20 mouse cellular contexts compared by ENCODE assay signal in the genomic region with DNA sequence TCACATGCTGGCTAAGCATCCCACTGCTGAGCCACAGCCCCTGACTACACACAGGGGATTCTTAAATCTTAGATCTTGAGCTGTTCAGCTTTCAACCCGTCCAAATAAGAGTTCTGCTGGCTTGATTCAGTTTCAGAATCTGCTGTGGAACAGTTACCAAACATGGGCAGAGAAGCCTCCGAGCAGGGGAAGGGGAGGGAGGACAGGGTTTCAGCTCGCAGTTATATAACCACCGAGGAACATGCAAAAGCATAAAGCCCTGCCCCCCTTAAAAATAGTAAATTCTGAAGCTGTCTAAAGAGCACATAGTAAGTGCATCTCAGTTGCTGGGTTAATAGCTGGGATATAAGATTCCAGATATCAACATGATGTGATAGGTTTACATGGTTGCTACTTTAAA. TPM values are rescaled to one million over a fixed set of nuclear protein-coding genes. Genes with fewer than 3 reads are reported as not detected.
DNase-seq lines count a peak whose midpoint lies in the region; ATAC-seq and TF ChIP-seq lines count a peak whose summit lies in the region.
"Had no signal": no experiment of that assay in that cellular context is flagged by ENCODE, and none has a peak within 500 bp of the region (broad histone marks: within the 10 kb centered on the region; RNA-seq: fewer than 3 reads in every experiment).

No protein-coding gene starts in this region.

- no peak for TF ChIP-seq POLR2A in heart, adult 2 months (IDR thresholded peaks at IDR 0.05; ENCODE audit: insufficient read depth, low read depth, low read length)

- no peaks in the 10 kb centered on the region for H3K79me2 ChIP-seq in heart, adult 2 months (replicated peaks; ENCODE audit: control insufficient read depth, insufficient read depth, low read length)

- no peaks in the 10 kb centered on the region for H3K27me3 ChIP-seq in lung, embryonic 14.5 days (ENCODE audit: insufficient read depth, low read length)
- no peaks in the 10 kb centered on the region for H3K27me3 ChIP-seq in stomach, embryonic 15.5 days (replicated peaks)
- no peaks in the 10 kb centered on the region for H3K27me3 ChIP-seq in heart, adult 2 months (ENCODE audit: control insufficient read depth, insufficient read depth, low read length)
- H3K27me3 ChIP-seq: CH12.LX; liver, embryonic 13.5 days; midbrain, embryonic 15.5 days; neural tube, embryonic 12.5 days had no signal

- H3K4me2 ChIP-seq in lung, embryonic 14.5 days = no peak overlapping the region
- no peak overlapping the region for H3K4me2 ChIP-seq in stomach, embryonic 15.5 days
- H3K4me2 ChIP-seq: heart, embryonic 11.5 days; liver, embryonic 13.5 days; midbrain, embryonic 15.5 days; neural tube, embryonic 12.5 days had no signal

- intact Hi-C loops in heart, adult 2 months (cut with DNase I) = no loop called here

- no peaks in the 10 kb centered on the region for H3K9me3 ChIP-seq in lung, embryonic 14.5 days (ENCODE audit: low read depth, low read length)
- H3K9me3 ChIP-seq in stomach, embryonic 15.5 days = no peaks in the 10 kb centered on the region
- H3K9me3 ChIP-seq: liver, embryonic 13.5 days; midbrain, embryonic 15.5 days had no signal

- DNase-seq in lung, embryonic 14.5 days = no peak
- no peak for DNase-seq in lung, postnatal 4 days
- peak; percentile 57 for DNase-seq in CD4-positive, CD25-positive, alpha-beta regulatory T cell, adult 2 months (ENCODE audit: low read depth, low spot score)
- DNase-seq in induced T-regulatory cell, adult 2 months (ENCODE audit: low read depth) = peak; percentile 34
- DNase-seq in layer of hippocampus, adult 9-10 months (ENCODE audit: low spot score) = no peak
- no peak for DNase-seq in heart, adult 2 months
- DNase-seq: cerebellum, adult 11 months; cerebellum, postnatal 36 days; gastrocnemius, postnatal 14 days; heart, postnatal 36 days; kidney, adult 11 months; layer of hippocampus, postnatal 36 days; left cerebral cortex, postnatal 4 days; liver, embryonic 13.5 days; right cerebral cortex, postnatal 25 days had no signal

- 0 out of 2 replicates have a peak, but pooled peaks cover 2% of the 10 kb centered on the region for H3K4me1 ChIP-seq in lung, embryonic 14.5 days (ENCODE audit: insufficient read depth)
- H3K4me1 ChIP-seq in stomach, embryonic 15.5 days = no peaks in the 10 kb centered on the region
- H3K4me1 ChIP-seq in heart, adult 2 months (ENCODE audit: control insufficient read depth, insufficient read depth, low read length) = no peaks in the 10 kb centered on the region; the same call in 1 of the 2 replicates
- H3K4me1 ChIP-seq: liver, embryonic 13.5 days had no signal

- TF ChIP-seq CTCF in lung, embryonic 14.5 days (IDR thresholded peaks at IDR 0.05; ENCODE audit: low read depth) = no peak
- no peak for TF ChIP-seq CTCF in heart, adult 2 months (IDR thresholded peaks at IDR 0.05)

- TF ChIP-seq EP300 in heart, adult 2 months (IDR thresholded peaks at IDR 0.05; ENCODE audit: insufficient read depth, low read depth, low read length) = no peak

- ATAC-seq in lung, embryonic 14.5 days (ENCODE audit: insufficient read depth) = no peak
- ATAC-seq in stomach, embryonic 15.5 days (ENCODE audit: insufficient read depth, low FRiP score, low read depth) = peak; percentile 22; the same call in 1 of the 2 replicates
- ATAC-seq: midbrain, embryonic 15.5 days had no signal

- WGBS in lung, embryonic 14.5 days = 50% methylated on average over 4 of the region's 4 CpGs
- WGBS in stomach, embryonic 15.5 days = 54% methylated on average over 4 of the region's 4 CpGs
- WGBS in heart, adult 2 months = 62% methylated on average over 4 of the region's 4 CpGs

- no peak overlapping the region for H3K9ac ChIP-seq in lung, embryonic 14.5 days
- no peak overlapping the region for H3K9ac ChIP-seq in stomach, embryonic 15.5 days
- no peak overlapping the region for H3K9ac ChIP-seq in heart, adult 2 months (ENCODE audit: low read depth, low read length)
- H3K9ac ChIP-seq: liver, embryonic 13.5 days; midbrain, embryonic 15.5 days; neural tube, embryonic 12.5 days had no signal

- no peak overlapping the region for H3K4me3 ChIP-seq in lung, embryonic 14.5 days (ENCODE audit: low read depth, low read length)
- H3K4me3 ChIP-seq in stomach, embryonic 15.5 days (replicated peaks) = no peak overlapping the region
- no peak overlapping the region for H3K4me3 ChIP-seq in heart, adult 2 months
- H3K4me3 ChIP-seq: liver, embryonic 13.5 days; midbrain, embryonic 15.5 days; neural tube, embryonic 12.5 days had no signal

- H3K27ac ChIP-seq in lung, embryonic 14.5 days (ENCODE audit: low read depth) = 0 out of 2 replicates have a peak overlapping the region, but pooled peaks have one; percentile 4
- peak overlapping the region; percentile 48; the same call in 1 of the 2 replicates for H3K27ac ChIP-seq in stomach, embryonic 15.5 days
- no peak overlapping the region for H3K27ac ChIP-seq in heart, adult 2 months
- H3K27ac ChIP-seq: liver, embryonic 13.5 days; midbrain, embryonic 15.5 days; neural tube, embryonic 12.5 days had no signal

- H3K36me3 ChIP-seq in lung, embryonic 14.5 days (ENCODE audit: insufficient read depth) = no peaks in the 10 kb centered on the region
- H3K36me3 ChIP-seq in stomach, embryonic 15.5 days = no peaks in the 10 kb centered on the region
- H3K36me3 ChIP-seq in heart, adult 2 months (ENCODE audit: control insufficient read depth, insufficient read depth, low read length) = no peaks in the 10 kb centered on the region
- H3K36me3 ChIP-seq: liver, embryonic 13.5 days; midbrain, embryonic 15.5 days; neural tube, embryonic 12.5 days had no signal

RNA-seq across cellular contexts. Expression of gene Tmem131l, which starts 35.5 kb away (rescaled TPM):
- 59.5 and 61.9 TPM in 2 replicates for polyA plus RNA-seq in lung, embryonic 14.5 days (2014; fragmentation: Nextera tagmentation; extraction: Ambion mirVana)
- polyA plus RNA-seq in stomach, embryonic 15.5 days (2015; fragmentation: Nextera tagmentation; extraction: Ambion mirVana) = 40.2 and 44.9 TPM in 2 replicates
- 10 to 100 TPM; 22.0 to 23.4 TPM for total RNA-seq in heart, adult 2 months (2021)
- polyA plus RNA-seq in heart, adult 2 months (2012; rRNA removed) = 17.3 and 18.1 TPM in 2 replicates

Comparison
In these comparisons a context has a peak if more than half of its experiments do, and no peak if none do; other contexts are left out.
1. DNase-seq: peak in CD4-positive, CD25-positive, alpha-beta regulatory T cell, adult 2 months (single experiment) and induced T-regulatory cell, adult 2 months (single experiment); none in lung, embryonic 14.5 days (single experiment), lung, postnatal 4 days (0 of 2), layer of hippocampus, adult 9-10 months (single experiment) and heart, adult 2 months (0 of 2).